Mouse (Mus musculus) lung, adult 10 weeks (tissue): ENCODE results near the gene Slc38a8. TPM values are rescaled to one million over a fixed set of nuclear protein-coding genes. Genes with fewer than 3 reads are reported as not detected.

ENCODE experiments used
- polyA plus RNA-seq: library from polyadenylated mRNA; stranded (reverse); fragments of 350-450 nt; fragmentation: Illumina TruSeq; extraction: RNeasy Lipid Tissue Mini Kit (QIAGEN cat#74804); gene quantifications from one replicate; pipeline ENCODE4 v1.2.3, GENCODE M21; 2014; ENCODE audit warnings: low read depth, low replicate concordance; ENCODE audit not compliant: insufficient read depth

The Slc38a8 gene
- not detected for polyA plus RNA-seq

GRCm38 (mm10) chr8:119501598-119501997 is at the start of gene Slc38a8:
Gene Slc38a8, minus strand, starts transcription at chr8:119501698.

GRCm38 (mm10) chr8:119446211-119446989 is 55.1 kb downstream of the Slc38a8 start, which contains the start of gene Necab2:
Gene Necab2, plus strand, starts transcription at chr8:119446719.

GRCm38 (mm10) chr8:119433582-119434174 is 67.8 kb downstream of the Slc38a8 start, which contains the start of gene Osgin1:
Gene Osgin1, plus strand, starts transcription at chr8:119434124.

Other genes with a start within 250 kb of the Slc38a8 start
- 162 TPM for gene Hsbp1, start 157.2 kb downstream of the Slc38a8 start, polyA plus RNA-seq
- 23.2 TPM for gene Mlycd, start 106.8 kb downstream of the Slc38a8 start, polyA plus RNA-seq
- 9.3 TPM for gene Osgin1, start 67.6 kb downstream of the Slc38a8 start, polyA plus RNA-seq
- gene Necab2, start 55.0 kb downstream of the Slc38a8 start, polyA plus RNA-seq = 0.50 TPM
- 36.6 TPM for gene Mbtps1, start 57.0 kb upstream of the Slc38a8 start, polyA plus RNA-seq
- 14.3 TPM for gene Hsdl1, start 73.5 kb upstream of the Slc38a8 start, polyA plus RNA-seq
- 2.6 TPM for gene Dnaaf1, start 73.5 kb upstream of the Slc38a8 start, polyA plus RNA-seq
- 5.0 TPM for gene Taf1c, start 103.5 kb upstream of the Slc38a8 start, polyA plus RNA-seq
- not detected for gene Adad2, start 111.0 kb upstream of the Slc38a8 start, polyA plus RNA-seq
- gene Kcng4, start 134.0 kb upstream of the Slc38a8 start, polyA plus RNA-seq = 0.11 TPM
- gene Wfdc1, start 164.7 kb upstream of the Slc38a8 start, polyA plus RNA-seq = 42.1 TPM
- 3.5 TPM for gene Atp2c2, start 198.3 kb upstream of the Slc38a8 start, polyA plus RNA-seq